Mouse (Mus musculus) CH12.LX (cell line): ENCODE results near the gene Sept1. TPM values are rescaled to one million over a fixed set of nuclear protein-coding genes. Genes with fewer than 3 reads are reported as not detected.

Experiments used
- DNase-seq: peaks from one replicate; pipeline ENCODE4 v3.0.0-alpha.2; 2013; ENCODE audit errors: extremely low read depth
- H3K27ac ChIP-seq: 2 replicates; pipeline ENCODE4 v1.5.1; 2012; ENCODE audit warnings: low read depth, mild to moderate bottlenecking, control low read depth, moderate library complexity; ENCODE audit not compliant: insufficient read depth
- H3K27me3 ChIP-seq: replicated peaks from 2 replicates; pipeline ENCODE3; 2012; ENCODE audit warnings: inconsistent platforms
- H3K36me3 ChIP-seq, 2 experiments: replicated peaks in 1 of 2; 2 replicates each; pipeline versions ENCODE3 to v1.6.1; 2012; ENCODE audit warnings: inconsistent platforms in 1 of 2, low read length in 1 of 2, mild to moderate bottlenecking in 1 of 2, mixed read lengths in 1 of 2, moderate library complexity in 1 of 2; ENCODE audit not compliant: control insufficient read depth in 1 of 2, insufficient read depth in 1 of 2
- H3K4me1 ChIP-seq, 2 experiments: 2 replicates each; pipeline ENCODE4 v1.6.1; 2012; ENCODE audit warnings: inconsistent platforms in 1 of 2, moderate library complexity in 1 of 2; ENCODE audit not compliant: insufficient read depth in 2 of 2, control insufficient read depth in 1 of 2
- H3K4me2 ChIP-seq: 2 replicates; pipeline ENCODE4 v1.6.1; 2012; ENCODE audit warnings: low read depth, mild to moderate bottlenecking, control low read depth; ENCODE audit not compliant: poor library complexity, insufficient read depth, severe bottlenecking
- H3K4me3 ChIP-seq, 3 experiments: fragments of 150-350 bp in 1 of 3; sonication (generic) in 1 of 3; replicated peaks in 1 of 3; 2 replicates each; pipeline versions ENCODE3 to v1.5.1; 2011 to 2012; ENCODE audit warnings: low read depth in 2 of 3, low read length in 2 of 3, mild to moderate bottlenecking in 2 of 3, moderate library complexity in 2 of 3, control low read depth in 1 of 3, improper control_type of control experiment in 1 of 3, inconsistent platforms in 1 of 3, mixed read lengths in 1 of 3; ENCODE audit not compliant: poor library complexity in 1 of 3
- H3K79me2 ChIP-seq: replicated peaks from 2 replicates; pipeline ENCODE4 v1.6.1; 2012; ENCODE audit warnings: mild to moderate bottlenecking, moderate library complexity; ENCODE audit not compliant: control insufficient read depth, poor library complexity, insufficient read depth, severe bottlenecking; ENCODE audit errors: extremely low read depth
- H3K9ac ChIP-seq: 2 replicates; pipeline ENCODE4 v1.6.1; 2012; ENCODE audit warnings: low read depth, mild to moderate bottlenecking, control low read depth, moderate library complexity; ENCODE audit not compliant: insufficient read depth
- H3K9me3 ChIP-seq: replicated peaks from 2 replicates; pipeline ENCODE3; 2012; ENCODE audit warnings: low read length, inconsistent platforms, mixed read lengths
- CHD1 ChIP-seq: IDR thresholded peaks from 2 replicates; pipeline ENCODE4 v1.6.1; 2012; ENCODE audit warnings: low read depth, low read length, improper control_type of control experiment, inconsistent platforms
- CHD2 ChIP-seq: IDR thresholded peaks from 2 replicates; pipeline ENCODE4 v1.6.1; 2011; ENCODE audit warnings: low read length, improper control_type of control experiment
- CTCF ChIP-seq, 2 experiments: IDR thresholded peaks in 1 of 2; conservative IDR thresholded peaks in 1 of 2; 2 replicates each; pipeline ENCODE4 v1.5.1; 2011 to 2012; ENCODE audit warnings: low read depth in 2 of 2, low read length in 2 of 2, improper control_type of control experiment in 1 of 2, inconsistent platforms in 1 of 2, mild to moderate bottlenecking in 1 of 2, moderate library complexity in 1 of 2
- E2F4 ChIP-seq: IDR thresholded peaks from 2 replicates; pipeline ENCODE4 v1.6.1; 2011; ENCODE audit warnings: low read depth, low read length, improper control_type of control experiment; ENCODE audit not compliant: insufficient replicate concordance
- EP300 ChIP-seq: IDR thresholded peaks from 2 replicates; pipeline ENCODE4 v1.6.1; 2011; ENCODE audit warnings: low read length, improper control_type of control experiment
- ETS1 ChIP-seq: conservative IDR thresholded peaks from 2 replicates; pipeline ENCODE4 v1.6.1; 2012; ENCODE audit warnings: low read depth, mild to moderate bottlenecking, inconsistent platforms, low read length, improper control_type of control experiment, moderate library complexity
- HCFC1 ChIP-seq: IDR thresholded peaks from 2 replicates; pipeline ENCODE4 v1.6.1; 2012; ENCODE audit warnings: low read depth, mild to moderate bottlenecking, inconsistent platforms, low read length, improper control_type of control experiment
- JUN ChIP-seq: IDR thresholded peaks from 2 replicates; pipeline ENCODE4 v1.6.1; 2011; ENCODE audit warnings: low read depth, mild to moderate bottlenecking, low read length, improper control_type of control experiment, moderate library complexity; ENCODE audit not compliant: insufficient read depth
- KAT2A ChIP-seq: IDR thresholded peaks from 2 replicates; pipeline ENCODE4 v1.6.1; 2012; ENCODE audit warnings: low read length, improper control_type of control experiment, inconsistent platforms; ENCODE audit not compliant: insufficient replicate concordance
- MAFK ChIP-seq: IDR thresholded peaks from 2 replicates; pipeline ENCODE4 v1.6.1; 2011; ENCODE audit warnings: low read length, improper control_type of control experiment; ENCODE audit not compliant: insufficient replicate concordance
- MAZ ChIP-seq: IDR thresholded peaks from 2 replicates; pipeline ENCODE4 v1.6.1; 2012; ENCODE audit warnings: low read depth, mild to moderate bottlenecking, inconsistent platforms, low read length, improper control_type of control experiment, moderate library complexity
- MEF2A ChIP-seq: IDR thresholded peaks from 2 replicates; pipeline ENCODE4 v1.6.1; 2014; ENCODE audit warnings: low read depth, mild to moderate bottlenecking, inconsistent platforms, low read length, improper control_type of control experiment, borderline replicate concordance
- MXI1 ChIP-seq: IDR thresholded peaks from 2 replicates; pipeline ENCODE4 v1.6.1; 2011; ENCODE audit warnings: mild to moderate bottlenecking, low read depth, low read length, improper control_type of control experiment
- NELFE ChIP-seq: IDR thresholded peaks from 2 replicates; pipeline ENCODE4 v1.6.1; 2011; ENCODE audit warnings: low read depth, low read length, improper control_type of control experiment
- NRF1 ChIP-seq: IDR thresholded peaks from 2 replicates; pipeline ENCODE4 v1.6.1; 2014; ENCODE audit warnings: low read depth, mild to moderate bottlenecking, inconsistent platforms, low read length, improper control_type of control experiment, moderate library complexity
- POLR2A ChIP-seq: IDR thresholded peaks from 2 replicates; pipeline ENCODE4 v1.6.1; 2011; ENCODE audit warnings: low read depth, mild to moderate bottlenecking, improper control_type of control experiment, low read length
- POLR2AphosphoS2 ChIP-seq: IDR thresholded peaks from 2 replicates; pipeline ENCODE4 v1.6.1; 2011; ENCODE audit warnings: low read depth, low read length, improper control_type of control experiment
- RAD21 ChIP-seq: IDR thresholded peaks from 2 replicates; pipeline ENCODE4 v1.6.1; 2011; ENCODE audit warnings: low read depth, mild to moderate bottlenecking, low read length, improper control_type of control experiment, moderate library complexity
- SIN3A ChIP-seq: IDR thresholded peaks from 2 replicates; pipeline ENCODE4 v1.6.1; 2012; ENCODE audit warnings: low read length, improper control_type of control experiment, inconsistent platforms
- SMC3 ChIP-seq: IDR thresholded peaks from 2 replicates; pipeline ENCODE4 v1.6.1; 2011; ENCODE audit warnings: low read depth, low read length, improper control_type of control experiment
- TBP ChIP-seq: conservative IDR thresholded peaks from 2 replicates; pipeline ENCODE4 v1.6.1; 2011; ENCODE audit warnings: low read depth, low read length, improper control_type of control experiment
- TCF12 ChIP-seq: IDR thresholded peaks from 2 replicates; pipeline ENCODE4 v1.6.1; 2014; ENCODE audit warnings: low read depth, mild to moderate bottlenecking, inconsistent platforms, low read length, improper control_type of control experiment
- UBTF ChIP-seq: IDR thresholded peaks from 2 replicates; pipeline ENCODE4 v1.6.1; 2012; ENCODE audit warnings: low read depth, mild to moderate bottlenecking, inconsistent platforms, low read length, improper control_type of control experiment, moderate library complexity
- USF1 ChIP-seq: IDR thresholded peaks from 2 replicates; pipeline ENCODE4 v1.6.1; 2014; ENCODE audit warnings: low read depth, mild to moderate bottlenecking, inconsistent platforms, low read length, improper control_type of control experiment
- USF2 ChIP-seq: conservative IDR thresholded peaks from 2 replicates; pipeline ENCODE4 v1.6.1; 2011; ENCODE audit warnings: low read depth, low read length, improper control_type of control experiment
- ZC3H11A ChIP-seq: IDR thresholded peaks from 2 replicates; pipeline ENCODE4 v1.6.1; 2012; ENCODE audit warnings: low read depth, mild to moderate bottlenecking, inconsistent platforms, low read length, improper control_type of control experiment
- ZKSCAN1 ChIP-seq: IDR thresholded peaks from 2 replicates; pipeline ENCODE4 v1.6.1; 2012; ENCODE audit warnings: low read depth, inconsistent platforms, low read length, improper control_type of control experiment, borderline replicate concordance
- ZMIZ1 ChIP-seq: IDR thresholded peaks from 2 replicates; pipeline ENCODE4 v1.6.1; 2012; ENCODE audit warnings: low read depth, mild to moderate bottlenecking, inconsistent platforms, low read length, improper control_type of control experiment
- dilution Hi-C: fragments of 300-500 bp; cut with MboI; formaldehyde crosslinking; loops from 2 replicates; pipeline ENCODE4 v1.14.3; 2020; ENCODE audit warnings: low sequenced_read_pairs; ENCODE audit not compliant: extremely low pct_unique_long_range_greater_than_20kb, extremely low pct_ligation_motif_present
- in situ Hi-C: fragments of 300-500 bp; cut with MboI; formaldehyde crosslinking; loops from 3 replicates; pipeline ENCODE4 v1.14.3; 2019; ENCODE audit warnings: low sequenced_read_pairs, low pct_ligation_motif_present, low pct_unique_long_range_greater_than_20kb, mixed read lengths
- polyA plus RNA-seq: library from polyadenylated mRNA; unstranded; fragments of >175 nt; gene quantifications from 2 replicates; pipeline ENCODE4 v1.2.1, GENCODE M21; 2012; ENCODE audit warnings: low read depth; ENCODE audit not compliant: insufficient read length
- total RNA-seq, 2 experiments: library from RNA; depleted of rRNA; stranded (reverse); fragments of 300-350 nt in 1 of 2; fragments of >200 nt in 1 of 2; gene quantifications; 2 replicates each; pipeline ENCODE4 v1.2.3; 2012 to 2014

Gene Sept1
- total and polyA plus RNA-seq, 3 experiments = 42.7 to 171 (median 92.3) TPM

- no peak for TF ChIP-seq CHD2
- TF ChIP-seq KAT2A = no peak
- no peak for TF ChIP-seq ETS1
- no peak for TF ChIP-seq MAZ
- no peak for TF ChIP-seq ZMIZ1
- TF ChIP-seq ZC3H11A = no peak
- no peak for TF ChIP-seq E2F4
- no peak for TF ChIP-seq NELFE
- no peak for TF ChIP-seq USF1
- no peak for TF ChIP-seq CTCF (conservative IDR thresholded peaks at IDR 0.05 in 1 of 2, IDR thresholded peaks at IDR 0.05 in 1 of 2; ENCODE audit: low read depth in 2 of 2, low read length in 2 of 2)
- TF ChIP-seq UBTF = no peak
- TF ChIP-seq MXI1 = no peak
- TF ChIP-seq USF2 = no peak
- no peak for TF ChIP-seq POLR2A
- no peak for TF ChIP-seq NRF1
- TF ChIP-seq MAFK = no peak
- no peak for TF ChIP-seq HCFC1
- no peak for TF ChIP-seq CHD1
- no peak for TF ChIP-seq ZKSCAN1
- Histone ChIP-seq H3K4me2 (peak overlapping the region; percentile 79; the same call in 1 of the 2 replicates), H3K27me3 (no peaks in the 10 kb centered on the region), H3K9ac (peak overlapping the region; percentile 59), H3K27ac (peak overlapping the region; percentile 51), H3K4me3 (peak overlapping the region in 2 of 3 experiments; percentile 4 to 26), H3K79me2 (peaks cover 32% of the 10 kb centered on the region), H3K36me3 (peaks cover 17 to 31% of the 10 kb centered on the region in 2 experiments), H3K4me1 (peaks cover 8 to 43% of the 10 kb centered on the region in 2 experiments), H3K9me3 (no peaks in the 10 kb centered on the region)
- in situ Hi-C loops (no loop called here), dilution Hi-C loops (no loop called here)
- no peak for DNase-seq
Measured at GRCm38 (mm10) chr7:127209851-127210250, 23.1 kb downstream of the Sept1 start.

GRCm38 (mm10) chr7:127208553-127209438, 24.1 kb downstream of the Sept1 start, which contains the start of gene Mylpf:
TSS of gene Mylpf (plus strand) at chr7:127208890.
- dilution Hi-C loops = no loop called here
- TF ChIP-seq NELFE (peak; percentile 75), MAFK (no peak), JUN (no peak), MEF2A (peak; percentile 66), USF2 (no peak), POLR2A (peak; percentile 97), SMC3 (peak; percentile 70), SIN3A (peak; percentile 79), CTCF (conservative IDR thresholded peaks at IDR 0.05 in 1 of 2, IDR thresholded peaks at IDR 0.05 in 1 of 2; ENCODE audit: low read depth in 2 of 2, low read length in 2 of 2) (peak; percentile 8 to 78; a peak in 2 of 4 replicates), POLR2AphosphoS2 (no peak; the same call in 1 of the 2 replicates), NRF1 (peak; percentile 90), E2F4 (0 out of 2 replicates have a peak, but pooled peaks have one; percentile 67), TBP (peak; percentile 95), CHD2 (peak; percentile 93), EP300 (no peak), MXI1 (peak; percentile 76), TCF12 (peak; percentile 74; the same call in 1 of the 2 replicates), RAD21 (peak; percentile 28), USF1 (no peak), ETS1 (no peak; the same call in 1 of the 2 replicates), UBTF (no peak; the same call in 1 of the 2 replicates)

More at GRCm38 (mm10) chr7:127208553-127209438, 24.1 kb downstream of the Sept1 start, which contains the start of gene Mylpf:
- Histone ChIP-seq H3K79me2 (peaks cover 35% of the 10 kb centered on the region), H3K36me3 (peaks cover 8 to 26% of the 10 kb centered on the region in 2 experiments), H3K9ac (peak within 1 kb of the TSS; percentile 85), H3K27ac (peak within 1 kb of the TSS; percentile 51), H3K4me2 (peak within 1 kb of the TSS; percentile 91), H3K27me3 (no peaks in the 10 kb centered on the region), H3K9me3 (no peaks in the 10 kb centered on the region), H3K4me1 (peaks cover 8 to 40% of the 10 kb centered on the region in 2 experiments), H3K4me3 (peak within 1 kb of the TSS; percentile 68 to 90 (median 79))
- peak; percentile 100 for DNase-seq
- in situ Hi-C loops = no loop called here
